Mouse (Mus musculus): ENCODE measurements around the gene Ubac1.
A peak's percentile ranks its signal among the peaks of the same experiment; 100 is the strongest.

The Ubac1 gene

GRCm38 (mm10) chr2:26021561-26022257 is at the start of gene Ubac1:
TSS of gene Ubac1 (minus strand) at chr2:26021747.
- peak; percentile 86 to 92 for DNase-seq

GRCm38 (mm10) chr2:26068592-26068991 is 47.0 kb upstream of the Ubac1 start:
- no peak for DNase-seq

- DNase-seq = no peak
Measured at GRCm38 (mm10) chr2:26068175-26068574, 46.6 kb upstream of the Ubac1 start.

- DNase-seq = no peak
Measured at GRCm38 (mm10) chr2:26066527-26066926, 45.0 kb upstream of the Ubac1 start.

GRCm38 (mm10) chr2:26062742-26063427 is 41.3 kb upstream of the Ubac1 start:
- DNase-seq = no peak

GRCm38 (mm10) chr2:26062241-26062640 is 40.7 kb upstream of the Ubac1 start:
- no peak for DNase-seq

- no peak for DNase-seq
Measured at GRCm38 (mm10) chr2:26061018-26061666, 39.6 kb upstream of the Ubac1 start.

- DNase-seq = no peak
Measured at GRCm38 (mm10) chr2:26057053-26057452, 35.5 kb upstream of the Ubac1 start.

- DNase-seq = no peak
Measured at GRCm38 (mm10) chr2:26056226-26056625, 34.7 kb upstream of the Ubac1 start.

- no peak for DNase-seq
Measured at GRCm38 (mm10) chr2:26055747-26056102, 34.2 kb upstream of the Ubac1 start.

- peak; percentile 36 to 50 for DNase-seq
Measured at GRCm38 (mm10) chr2:26055046-26055746, 33.6 kb upstream of the Ubac1 start.

- no peak for DNase-seq
Measured at GRCm38 (mm10) chr2:26052806-26053205, 31.3 kb upstream of the Ubac1 start.

GRCm38 (mm10) chr2:26048816-26049215 is 27.3 kb upstream of the Ubac1 start:
- DNase-seq = no peak

- no peak for DNase-seq
Measured at GRCm38 (mm10) chr2:26044216-26044615, 22.7 kb upstream of the Ubac1 start.

- no peak for DNase-seq
Measured at GRCm38 (mm10) chr2:26042603-26043002, 21.1 kb upstream of the Ubac1 start.

GRCm38 (mm10) chr2:26041163-26041810 is 19.7 kb upstream of the Ubac1 start:
- no peak for DNase-seq

- no peak for DNase-seq
Measured at GRCm38 (mm10) chr2:26039951-26040350, 18.4 kb upstream of the Ubac1 start.

GRCm38 (mm10) chr2:26037386-26037785 is 15.8 kb upstream of the Ubac1 start:
- no peak for DNase-seq

GRCm38 (mm10) chr2:26034344-26035050 is 12.9 kb upstream of the Ubac1 start:
- no peak for DNase-seq

GRCm38 (mm10) chr2:26030288-26030687 is 8.7 kb upstream of the Ubac1 start:
- DNase-seq = peak in 1 of 2 experiments; percentile 5

- DNase-seq = peak; percentile 26 to 30
Measured at GRCm38 (mm10) chr2:26024138-26025075, 2.9 kb upstream of the Ubac1 start.

Data from thymus, postnatal 36 days (tissue).